In genomic region chr9:78078240-78078639, GRCm38 (mm10) we compare ENCODE assay signal across 10 mouse cellular contexts. TPM values are rescaled to one million over a fixed set of nuclear protein-coding genes. Genes with fewer than 3 reads are reported as not detected.
DNase-seq lines count a peak whose midpoint lies in the region; ATAC-seq lines count a peak whose summit lies in the region.
"Had no signal": no experiment of that assay in that cellular context is flagged by ENCODE, and none has a peak within 500 bp of the region (broad histone marks: within the 10 kb centered on the region; RNA-seq: fewer than 3 reads in every experiment).

No protein-coding gene starts in this region.

- H3K4me1 ChIP-seq in hindbrain, embryonic 14.5 days (replicated peaks; ENCODE audit: control insufficient read depth, insufficient read depth, low read length): no peaks in the 10 kb centered on the region
- H3K4me1 ChIP-seq in hindbrain, embryonic 10.5 days (replicated peaks): no peaks in the 10 kb centered on the region
- no peaks in the 10 kb centered on the region for H3K4me1 ChIP-seq in midbrain, embryonic 16.5 days (ENCODE audit: control insufficient read depth, insufficient read depth, low read length)
- no peaks in the 10 kb centered on the region for H3K4me1 ChIP-seq in midbrain, embryonic 15.5 days
- H3K4me1 ChIP-seq: limb, embryonic 15.5 days had no signal

- no peak overlapping the region for H3K4me3 ChIP-seq in hindbrain, embryonic 14.5 days (replicated peaks; ENCODE audit: low read length)
- no peak overlapping the region for H3K4me3 ChIP-seq in hindbrain, embryonic 10.5 days
- H3K4me3 ChIP-seq in midbrain, embryonic 16.5 days (ENCODE audit: low read depth, low read length): no peak overlapping the region
- no peak overlapping the region for H3K4me3 ChIP-seq in midbrain, embryonic 15.5 days
- H3K4me3 ChIP-seq: limb, embryonic 15.5 days had no signal

- no peak for ATAC-seq in hindbrain, embryonic 14.5 days (ENCODE audit: low FRiP score)
- peak; percentile 60 for ATAC-seq in midbrain, embryonic 16.5 days
- no peak for ATAC-seq in midbrain, embryonic 15.5 days (replicated peaks)
- ATAC-seq in common myeloid progenitor, adult 5-6 weeks (replicated peaks; ENCODE audit: low read depth, poor library complexity, severe bottlenecking): peak; percentile 70

- H3K9ac ChIP-seq in hindbrain, embryonic 14.5 days: no peak overlapping the region
- no peak overlapping the region for H3K9ac ChIP-seq in midbrain, embryonic 16.5 days (ENCODE audit: low read depth, low read length)
- no peak overlapping the region for H3K9ac ChIP-seq in midbrain, embryonic 15.5 days
- H3K9ac ChIP-seq: limb, embryonic 15.5 days had no signal

- no peak overlapping the region for H3K27ac ChIP-seq in hindbrain, embryonic 14.5 days
- no peak overlapping the region for H3K27ac ChIP-seq in hindbrain, embryonic 10.5 days
- H3K27ac ChIP-seq in midbrain, embryonic 16.5 days (ENCODE audit: low read length): no peak overlapping the region
- H3K27ac ChIP-seq in midbrain, embryonic 15.5 days: no peak overlapping the region
- H3K27ac ChIP-seq: limb, embryonic 15.5 days had no signal

- peaks cover 16% of the 10 kb centered on the region for H3K36me3 ChIP-seq in hindbrain, embryonic 14.5 days (replicated peaks; ENCODE audit: control insufficient read depth, insufficient read depth)
- peaks cover 16% of the 10 kb centered on the region for H3K36me3 ChIP-seq in hindbrain, embryonic 10.5 days
- no peaks in the 10 kb centered on the region; the same call in 1 of the 2 replicates for H3K36me3 ChIP-seq in midbrain, embryonic 16.5 days (ENCODE audit: control insufficient read depth, insufficient read depth, low read length)
- peaks cover 13% of the 10 kb centered on the region for H3K36me3 ChIP-seq in midbrain, embryonic 15.5 days (replicated peaks)

- no peaks in the 10 kb centered on the region for H3K27me3 ChIP-seq in hindbrain, embryonic 14.5 days (ENCODE audit: control insufficient read depth, insufficient read depth, low read length)
- H3K27me3 ChIP-seq in hindbrain, embryonic 10.5 days (ENCODE audit: insufficient read depth, poor library complexity, severe bottlenecking): no peaks in the 10 kb centered on the region
- no peaks in the 10 kb centered on the region for H3K27me3 ChIP-seq in midbrain, embryonic 16.5 days (ENCODE audit: control insufficient read depth, insufficient read depth, low read depth, low read length)
- no peaks in the 10 kb centered on the region for H3K27me3 ChIP-seq in midbrain, embryonic 15.5 days (replicated peaks)
- H3K27me3 ChIP-seq: limb, embryonic 15.5 days had no signal

- DNase-seq in hindbrain, embryonic 14.5 days (ENCODE audit: low spot score): peak; percentile 53
- DNase-seq in hindbrain, embryonic 10.5 days (ENCODE audit: low spot score): no peak
- DNase-seq in telencephalon, adult 2 months (ENCODE audit: low read depth, low spot score): peak; percentile 12
- no peak for DNase-seq in thymus, postnatal 36 days

- no peaks in the 10 kb centered on the region for H3K9me3 ChIP-seq in hindbrain, embryonic 14.5 days (ENCODE audit: control insufficient read depth, low read length)
- no peaks in the 10 kb centered on the region for H3K9me3 ChIP-seq in hindbrain, embryonic 10.5 days
- no peaks in the 10 kb centered on the region for H3K9me3 ChIP-seq in midbrain, embryonic 16.5 days (replicated peaks; ENCODE audit: control insufficient read depth, low read length, poor library complexity, severe bottlenecking)
- H3K9me3 ChIP-seq in midbrain, embryonic 15.5 days: no peaks in the 10 kb centered on the region
- H3K9me3 ChIP-seq: limb, embryonic 15.5 days had no signal

- WGBS in hindbrain, embryonic 14.5 days: 38% methylated on average over 2 of the region's 2 CpGs
- 40% methylated on average over 2 of the region's 2 CpGs for WGBS in hindbrain, embryonic 10.5 days
- 33% methylated on average over 2 of the region's 2 CpGs for WGBS in midbrain, embryonic 16.5 days
- WGBS in midbrain, embryonic 15.5 days: 32% methylated on average over 2 of the region's 2 CpGs

- no peak overlapping the region for H3K4me2 ChIP-seq in hindbrain, embryonic 14.5 days (replicated peaks)
- no peak overlapping the region for H3K4me2 ChIP-seq in midbrain, embryonic 16.5 days (ENCODE audit: low read length)
- H3K4me2 ChIP-seq in midbrain, embryonic 15.5 days: no peak overlapping the region
- H3K4me2 ChIP-seq: limb, embryonic 15.5 days had no signal

RNA-seq across cellular contexts. Expression of gene Gcm1, which starts 26.5 kb away (rescaled TPM):
- polyA plus RNA-seq in hindbrain, embryonic 14.5 days (2014; fragmentation: Nextera tagmentation; extraction: Ambion mirVana): not detected in 2 replicates
- 0.21 TPM in 1 of 2 replicates, not detected in the other for polyA plus RNA-seq in hindbrain, embryonic 10.5 days (2016; fragmentation: Nextera tagmentation; extraction: Ambion mirVana)
- not detected in 2 replicates for polyA plus RNA-seq in midbrain, embryonic 16.5 days (2015; fragmentation: Nextera tagmentation; extraction: Ambion mirVana)
- not detected in 2 replicates for polyA plus RNA-seq in midbrain, embryonic 15.5 days (2015; fragmentation: Nextera tagmentation; extraction: Ambion mirVana)
- total RNA-seq in common myeloid progenitor, adult 5-6 weeks (2017): not detected in 2 replicates
- polyA plus RNA-seq: limb, embryonic 15.5 days; neural tube, embryonic 11.5 days; stomach, embryonic 14.5 days had no signal

RNA-seq across cellular contexts. Expression of gene Fbxo9, which starts 30.6 kb away (rescaled TPM):
- 82.1 and 96.8 TPM in 2 replicates for polyA plus RNA-seq in hindbrain, embryonic 14.5 days (2014; fragmentation: Nextera tagmentation; extraction: Ambion mirVana)
- polyA plus RNA-seq in hindbrain, embryonic 10.5 days (2016; fragmentation: Nextera tagmentation; extraction: Ambion mirVana): 25.0 and 27.8 TPM in 2 replicates
- 74.0 and 81.0 TPM in 2 replicates for polyA plus RNA-seq in midbrain, embryonic 16.5 days (2015; fragmentation: Nextera tagmentation; extraction: Ambion mirVana)
- polyA plus RNA-seq in midbrain, embryonic 15.5 days (2015; fragmentation: Nextera tagmentation; extraction: Ambion mirVana): 67.5 and 75.1 TPM in 2 replicates
- 62.7 and 68.9 TPM in 2 replicates for total RNA-seq in common myeloid progenitor, adult 5-6 weeks (2017)

RNA-seq across cellular contexts. Expression of gene Ick, which starts 30.8 kb away (rescaled TPM):
- polyA plus RNA-seq in hindbrain, embryonic 14.5 days (2014; fragmentation: Nextera tagmentation; extraction: Ambion mirVana): 34.6 and 38.9 TPM in 2 replicates
- polyA plus RNA-seq in hindbrain, embryonic 10.5 days (2016; fragmentation: Nextera tagmentation; extraction: Ambion mirVana): 37.7 and 39.1 TPM in 2 replicates
- polyA plus RNA-seq in midbrain, embryonic 16.5 days (2015; fragmentation: Nextera tagmentation; extraction: Ambion mirVana): 42.5 and 44.5 TPM in 2 replicates
- 43.0 and 46.3 TPM in 2 replicates for polyA plus RNA-seq in midbrain, embryonic 15.5 days (2015; fragmentation: Nextera tagmentation; extraction: Ambion mirVana)
- total RNA-seq in common myeloid progenitor, adult 5-6 weeks (2017): 17.9 and 27.0 TPM in 2 replicates

Comparison
In these comparisons a context has a peak if more than half of its experiments do, and no peak if none do; other contexts are left out.
1. ATAC-seq: peak in midbrain, embryonic 16.5 days (single experiment) and common myeloid progenitor, adult 5-6 weeks (single experiment); none in hindbrain, embryonic 14.5 days (single experiment) and midbrain, embryonic 15.5 days (single experiment).
2. DNase-seq: peak in hindbrain, embryonic 14.5 days (single experiment) and telencephalon, adult 2 months (single experiment); none in hindbrain, embryonic 10.5 days (single experiment) and thymus, postnatal 36 days (0 of 2).